Mouse (Mus musculus): Measurements from ENCODE around the gene Mob3b.
A peak's percentile ranks its signal among the peaks of the same experiment; 100 is the strongest.

Gene Mob3b

DNA sequence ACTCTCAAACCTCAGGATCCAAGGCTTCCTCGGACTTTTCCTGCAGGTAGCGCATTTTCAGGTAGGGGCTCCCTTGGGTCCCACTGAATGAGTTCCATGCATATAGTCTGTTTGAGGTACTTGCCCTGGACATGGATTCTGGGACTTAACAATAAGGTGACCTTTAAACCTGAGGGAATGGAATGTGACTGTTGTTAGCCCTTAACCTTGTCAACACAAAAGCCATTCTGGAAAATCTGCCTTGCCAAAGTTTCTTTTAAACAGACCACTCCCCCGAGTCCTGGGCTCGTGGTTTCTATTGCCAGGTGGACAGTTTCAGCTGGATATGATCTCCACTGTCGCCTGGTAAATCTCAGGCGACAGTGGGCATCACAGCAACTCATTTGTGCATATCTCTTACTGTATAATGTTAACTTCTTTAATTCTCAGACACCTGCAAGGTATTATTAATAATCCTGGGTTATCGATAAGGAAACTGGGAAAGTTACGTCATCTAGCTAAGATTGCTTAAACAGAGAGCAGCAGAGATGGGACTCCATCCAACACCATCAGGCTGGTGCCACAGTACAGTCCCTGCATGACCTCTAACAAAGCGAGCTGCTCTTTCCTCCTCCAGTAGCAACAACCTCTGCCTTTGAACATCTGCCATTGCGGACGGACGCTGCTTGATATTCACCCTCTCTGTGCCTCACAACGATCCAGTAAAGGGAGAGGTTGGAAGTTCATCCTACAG lies 43.6 kb downstream of the Mob3b start:
- no peak for DNase-seq (ENCODE audit: extremely low spot score)

DNA sequence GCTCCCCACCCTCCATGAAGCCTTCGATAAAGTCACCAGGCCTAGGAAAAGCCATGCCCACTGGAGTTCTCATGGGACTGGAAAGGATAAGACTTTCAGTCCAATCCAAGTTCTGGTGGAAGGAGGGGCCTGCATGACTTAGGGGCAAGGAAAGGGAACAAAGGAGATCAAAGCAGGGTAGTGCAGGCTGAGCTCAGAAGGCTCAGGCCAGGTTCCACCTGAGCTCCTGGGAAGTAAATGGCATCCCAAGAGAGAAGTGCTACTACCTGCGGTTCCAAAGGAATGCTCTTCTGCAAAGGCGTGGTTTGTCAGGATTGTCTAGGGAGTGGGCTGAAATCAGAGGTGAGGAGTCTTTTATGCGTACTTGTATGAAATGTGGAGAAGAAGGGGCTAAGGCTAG lies 44.8 kb downstream of the Mob3b start:
- DNase-seq (ENCODE audit: extremely low spot score) = no peak

DNA sequence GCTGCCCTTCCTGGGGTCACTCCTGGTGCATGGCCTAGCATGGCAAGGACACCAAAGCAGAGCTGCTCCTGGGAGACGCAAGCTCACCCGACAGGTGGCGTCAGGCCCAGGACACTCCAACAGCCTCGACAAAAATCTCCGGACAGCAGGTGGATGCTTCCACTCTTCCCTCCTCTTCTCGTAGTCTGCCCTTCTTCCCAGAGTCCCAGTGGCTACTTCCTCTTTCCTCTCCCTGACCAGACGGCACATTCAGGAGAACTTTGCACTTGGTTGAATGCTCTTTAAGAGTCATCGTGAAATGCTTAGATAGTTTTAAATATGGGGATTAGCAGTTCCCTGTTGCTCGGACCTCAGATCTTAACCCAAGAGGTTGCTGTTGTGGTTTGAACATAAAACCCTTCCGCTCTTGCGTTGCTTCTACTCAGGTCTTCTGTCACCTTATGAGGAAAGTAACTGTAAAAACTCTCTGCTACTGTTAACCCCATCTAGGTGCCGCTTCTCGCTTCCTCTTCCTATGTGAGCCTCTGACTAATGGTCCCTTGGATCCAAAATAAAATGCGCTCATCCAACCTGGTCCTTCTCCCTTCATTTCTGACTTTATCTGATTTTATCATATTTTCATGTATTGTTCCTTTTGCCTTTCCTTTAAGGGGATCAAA lies 52.0 kb downstream of the Mob3b start:
- no peak for DNase-seq (ENCODE audit: extremely low spot score)

DNA sequence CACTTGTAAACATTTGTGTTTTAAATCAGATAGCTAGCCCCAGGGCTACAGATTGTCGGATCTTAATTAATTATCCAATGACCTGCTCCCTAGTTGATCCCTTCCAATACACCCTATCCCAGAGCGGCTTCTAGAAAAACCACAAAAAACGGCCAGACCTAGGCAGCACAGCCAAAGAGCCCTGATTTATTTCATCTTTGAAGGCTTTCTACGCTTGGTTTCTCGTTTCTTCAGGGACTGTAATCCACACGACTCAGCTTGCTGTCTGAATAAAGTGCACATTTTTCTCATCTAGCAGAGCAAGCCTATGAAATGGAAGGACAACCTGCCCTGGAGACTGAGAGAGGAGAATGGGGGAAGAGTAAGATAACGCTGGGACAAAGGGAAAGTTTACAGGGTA lies 56.1 kb downstream of the Mob3b start:
- no peak for DNase-seq (ENCODE audit: extremely low spot score)

DNA sequence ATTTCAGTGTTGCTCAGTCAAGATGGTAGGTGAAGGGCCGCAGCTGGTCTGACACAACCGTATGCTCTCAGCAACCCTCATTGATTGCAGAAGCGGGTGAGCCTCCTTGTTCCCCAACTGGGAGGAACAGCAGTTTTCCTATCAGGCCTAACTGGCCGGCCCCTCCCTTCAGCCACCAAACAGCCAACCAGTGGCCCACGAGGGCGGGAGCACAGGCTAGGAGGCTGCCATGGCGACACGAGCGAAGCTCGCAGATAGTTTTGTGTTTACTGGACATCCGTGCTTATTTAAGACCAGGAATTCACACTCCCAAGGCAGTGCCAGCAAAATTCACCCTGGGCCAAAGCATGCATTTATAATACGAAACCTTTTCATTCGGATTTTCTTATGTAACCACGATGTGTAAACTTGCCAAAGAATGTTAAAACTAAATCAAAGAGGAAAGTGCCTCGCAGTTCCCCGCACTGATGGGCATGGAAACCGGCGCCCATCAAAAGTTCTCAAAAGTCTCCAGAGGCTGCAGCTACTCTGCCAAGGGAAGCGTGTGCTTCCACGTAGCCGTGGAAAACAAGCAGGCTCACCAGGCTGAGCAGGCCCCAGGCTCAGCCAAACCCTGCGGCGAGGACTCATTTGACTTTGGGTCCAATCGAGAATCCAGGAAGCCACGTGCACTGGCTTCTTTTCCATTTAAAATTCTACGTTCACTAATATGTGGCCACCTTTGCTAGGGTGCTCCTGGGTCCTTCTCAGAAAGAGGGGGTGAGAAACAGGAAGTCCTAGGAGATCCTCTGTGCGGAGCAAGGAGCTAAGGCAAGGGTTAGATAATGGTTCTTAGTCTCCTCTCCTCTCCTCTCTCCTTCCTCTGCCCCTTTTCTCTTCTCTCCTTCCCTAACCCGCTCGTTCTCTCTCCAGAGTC lies 57.2 kb downstream of the Mob3b start:
- DNase-seq (ENCODE audit: extremely low spot score) = peak; percentile 83

DNA sequence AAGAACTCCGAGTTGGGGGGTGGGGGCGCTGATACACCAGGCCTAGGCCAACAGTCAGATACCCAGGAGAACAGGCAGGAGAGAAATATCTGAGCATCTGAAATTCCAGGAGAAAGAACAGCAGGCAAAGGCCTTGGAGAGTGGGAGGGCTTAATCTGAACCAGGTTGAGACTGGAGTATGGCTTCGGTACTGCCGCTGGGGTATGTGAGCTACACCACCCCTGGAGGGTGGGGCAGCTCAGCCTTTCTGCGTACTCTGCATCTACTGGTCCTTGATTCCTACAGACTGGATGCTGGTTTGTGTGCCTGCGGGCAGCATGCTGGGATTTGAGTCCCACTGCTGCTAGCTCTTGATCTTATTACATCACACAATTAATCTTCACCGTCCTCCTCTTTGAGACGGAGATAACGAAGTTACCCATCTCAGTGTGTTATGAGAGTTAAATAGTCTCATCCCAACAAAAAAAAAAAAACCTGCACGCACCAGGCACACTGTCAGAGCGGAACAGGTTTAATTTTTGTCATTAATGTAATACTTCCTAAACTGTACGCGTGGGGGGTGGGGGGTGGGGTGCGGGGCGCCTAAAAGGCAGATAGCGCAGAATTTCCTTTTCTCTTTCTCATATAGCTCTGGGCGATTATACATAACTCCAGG lies 57.9 kb downstream of the Mob3b start:
- peak; percentile 36 for DNase-seq (ENCODE audit: extremely low spot score)

DNA sequence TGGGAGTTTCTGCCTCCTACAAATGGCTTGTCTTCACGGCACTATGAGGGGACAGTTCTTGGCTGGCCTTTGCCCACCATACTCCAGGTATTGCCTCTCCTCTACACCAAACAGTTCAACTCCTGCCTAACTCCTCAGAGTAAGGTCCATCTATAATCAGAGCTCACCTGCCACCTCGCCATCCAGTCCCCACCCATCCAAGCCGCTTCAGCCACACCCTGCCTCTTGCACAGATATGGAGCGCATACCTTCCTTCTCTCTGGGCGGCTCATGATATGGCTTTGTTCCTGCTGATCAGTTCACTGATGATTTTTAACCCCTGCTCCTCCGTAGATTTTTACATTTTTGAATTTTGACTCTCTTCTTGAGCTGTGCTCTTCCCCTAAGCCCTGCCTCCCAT lies 58.7 kb downstream of the Mob3b start:
- DNase-seq (ENCODE audit: extremely low spot score) = no peak

DNA sequence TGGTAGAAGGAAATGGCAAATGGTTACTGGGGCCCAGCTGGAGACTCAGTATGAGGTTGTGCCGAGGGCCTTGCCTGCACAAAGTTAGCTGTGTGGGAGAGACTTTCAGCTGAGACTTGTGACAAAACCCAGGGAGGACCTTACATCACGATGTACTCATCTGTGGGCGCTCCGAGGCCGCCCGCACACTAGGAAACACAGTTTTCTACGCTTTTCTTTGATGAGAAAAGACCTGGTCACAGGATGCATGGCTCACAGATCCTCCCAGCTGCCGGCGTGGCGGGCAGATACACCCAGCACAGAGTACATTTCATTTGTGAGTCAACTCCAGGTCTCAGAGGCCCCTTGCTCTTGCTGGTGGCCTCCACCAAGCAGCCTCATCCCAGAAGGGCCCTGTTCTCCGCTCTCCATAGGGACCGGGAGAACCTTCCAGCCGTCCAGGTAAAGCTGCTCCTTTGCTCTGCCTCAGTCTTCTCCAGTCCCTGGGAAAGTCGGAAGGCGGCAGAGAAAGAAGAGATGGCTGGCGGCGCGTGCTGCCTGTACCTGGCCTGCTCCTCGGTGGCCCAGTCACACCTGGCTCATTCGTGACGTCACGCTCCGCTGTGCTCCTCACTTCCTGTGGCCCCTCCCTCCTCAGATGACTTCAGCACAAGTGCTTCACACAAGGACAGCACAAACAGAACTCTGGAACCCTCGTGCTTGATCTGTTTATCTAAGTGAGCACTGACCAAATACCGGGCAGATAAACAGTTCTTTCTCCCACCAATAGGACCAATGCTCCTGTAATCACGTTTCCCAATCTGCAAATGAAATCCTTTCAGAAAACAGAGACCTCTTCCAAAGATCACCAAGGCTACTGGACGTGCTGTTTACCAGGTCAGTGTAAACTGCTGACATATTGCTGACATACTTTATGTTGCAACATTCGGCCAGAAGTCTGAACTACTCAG lies 60.8 kb downstream of the Mob3b start:
- no peak for DNase-seq (ENCODE audit: extremely low spot score)

DNA sequence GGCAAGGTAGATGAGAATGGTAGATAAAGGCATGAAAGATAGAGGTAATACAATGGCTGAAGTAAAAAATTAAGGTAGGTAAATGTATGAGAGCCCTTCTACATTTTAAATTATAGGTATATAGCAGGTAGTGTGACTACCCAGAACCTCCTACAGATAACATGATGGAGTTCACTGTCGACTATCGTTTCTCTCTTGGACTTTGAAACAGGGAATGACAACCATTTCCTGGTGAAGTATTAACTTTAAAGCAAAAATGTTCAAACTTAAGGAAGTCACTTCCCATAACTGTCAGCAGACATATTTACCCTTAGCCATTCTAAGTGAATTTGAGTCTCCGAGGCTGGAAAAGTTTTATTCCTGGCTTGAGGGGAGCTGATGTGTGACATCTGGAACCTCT lies 64.8 kb downstream of the Mob3b start:
- no peak for DNase-seq (ENCODE audit: extremely low spot score)

DNA sequence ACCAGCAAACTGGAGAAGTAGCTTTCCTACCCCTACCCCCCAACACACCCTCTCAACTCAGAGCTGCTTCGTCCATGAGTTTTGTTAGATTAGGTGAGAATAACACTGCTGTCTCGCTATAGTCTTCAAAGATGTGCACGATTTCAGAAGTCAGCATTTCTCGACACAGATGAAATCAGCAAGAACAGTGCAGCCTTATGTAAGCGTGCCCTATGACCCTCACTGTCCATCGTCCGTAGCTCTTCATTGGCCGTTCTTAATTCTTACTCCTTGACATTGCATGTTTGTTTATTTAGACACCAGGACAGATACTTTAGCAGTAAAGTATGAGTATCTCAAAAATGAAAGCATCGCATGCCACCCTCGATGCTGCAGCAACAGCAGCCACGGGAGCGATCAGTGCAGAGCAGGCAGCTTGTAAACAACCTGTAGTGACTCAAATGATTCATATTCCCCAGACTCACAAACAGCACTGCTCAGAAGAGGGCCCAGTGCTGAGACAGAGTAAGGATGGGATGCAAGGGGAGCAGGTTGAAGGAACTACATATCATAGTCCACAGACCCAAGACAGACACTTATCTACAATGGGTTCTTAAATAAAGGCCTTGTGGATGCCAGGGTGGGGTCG lies 66.0 kb downstream of the Mob3b start:
- no peak for DNase-seq (ENCODE audit: extremely low spot score)

DNA sequence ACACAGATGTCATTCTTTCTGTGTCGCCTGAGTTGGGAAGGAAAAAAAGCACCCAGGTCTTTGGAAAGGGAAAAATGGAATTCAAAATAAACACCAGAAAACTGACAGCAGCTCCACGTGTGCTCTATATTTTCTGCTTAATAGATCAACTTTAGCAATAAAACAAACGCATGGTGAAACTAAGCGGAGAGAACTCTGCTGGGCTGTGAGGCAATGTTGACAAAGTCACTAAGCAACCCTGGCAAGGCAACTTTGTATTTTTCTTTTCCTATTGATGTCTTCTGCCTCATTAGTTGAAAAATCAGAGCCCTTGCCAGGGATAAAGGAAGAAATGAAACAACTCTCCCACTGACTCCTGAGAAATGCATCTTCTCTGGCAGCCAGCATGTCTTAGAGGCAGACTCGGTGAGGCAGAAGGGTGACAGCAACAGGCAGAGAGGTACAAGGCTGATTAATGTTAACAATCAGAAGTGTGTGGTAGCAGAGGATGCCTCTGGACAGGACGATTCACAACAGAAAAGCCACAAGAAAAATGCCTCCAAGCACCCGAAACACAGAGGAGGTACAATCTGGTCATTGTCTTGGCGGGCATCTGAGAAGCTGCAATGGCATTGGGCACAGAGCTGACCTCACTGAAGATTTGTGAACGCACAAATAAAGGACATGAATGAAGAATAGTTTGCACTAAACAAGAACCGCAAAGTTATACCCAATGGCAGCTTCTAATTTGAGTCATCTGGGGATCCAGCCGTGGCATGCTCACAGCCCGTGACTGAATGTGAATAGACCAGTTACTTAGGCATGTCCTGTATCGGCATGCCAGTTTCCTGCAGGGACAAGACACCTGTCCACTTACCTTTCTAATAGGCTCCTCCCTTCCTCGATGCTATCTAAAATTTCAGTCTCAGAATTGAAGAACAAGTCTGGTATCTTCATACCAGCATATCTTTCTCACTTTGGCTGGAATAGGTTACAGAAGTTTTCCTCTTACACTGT lies 67.7 kb downstream of the Mob3b start:
- DNase-seq (ENCODE audit: extremely low spot score) = no peak

DNA sequence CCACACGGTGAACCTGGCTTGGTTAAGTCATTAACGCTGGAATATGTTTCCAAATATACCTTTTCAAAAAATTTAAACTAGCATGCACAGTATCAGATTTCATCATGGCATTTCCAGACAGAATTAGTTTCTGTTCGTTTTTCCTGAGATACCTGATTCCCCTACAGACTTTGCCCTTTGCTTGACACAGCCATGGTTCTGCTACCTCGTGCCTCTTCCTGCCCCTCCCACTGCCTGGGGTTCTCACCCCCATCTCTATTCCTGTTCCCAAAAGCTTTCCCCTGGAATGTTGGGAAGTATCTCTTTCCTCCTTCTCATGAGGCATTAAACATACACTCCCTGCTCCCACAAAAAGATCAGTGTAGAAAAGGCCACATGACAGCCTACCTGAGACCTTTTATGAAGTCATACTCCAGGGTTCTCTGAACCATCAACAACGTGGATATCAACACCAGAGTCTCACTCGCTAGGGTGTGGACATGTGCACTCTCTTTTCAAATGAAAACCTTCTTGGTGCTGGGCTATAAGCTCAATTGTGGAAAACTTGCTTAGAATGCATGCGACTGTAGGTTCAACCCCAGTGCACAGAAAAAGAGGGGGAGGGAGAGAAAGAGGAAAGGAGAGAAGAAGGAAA lies 71.1 kb downstream of the Mob3b start:
- DNase-seq (ENCODE audit: extremely low spot score) = no peak

DNA sequence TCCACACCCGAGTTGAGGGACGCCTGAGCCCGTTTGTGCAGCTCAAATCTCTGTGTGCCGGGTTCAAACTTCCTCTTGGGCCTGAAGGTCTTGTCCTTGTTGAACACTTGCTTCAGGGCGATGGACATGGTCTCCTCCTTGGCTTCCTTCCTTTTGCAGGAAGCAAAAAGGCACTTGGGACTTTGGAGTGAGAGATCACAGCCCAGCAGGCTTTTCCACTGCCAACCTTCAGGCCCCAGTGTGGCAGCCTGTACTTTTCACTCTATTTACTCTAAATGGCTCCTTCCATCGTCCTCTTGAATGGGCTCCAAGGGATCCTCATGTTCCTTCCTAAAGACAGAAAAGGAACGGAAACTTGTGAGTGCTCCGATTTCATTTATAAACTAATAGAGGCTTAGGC lies 73.2 kb downstream of the Mob3b start:
- DNase-seq (ENCODE audit: extremely low spot score) = no peak

DNA sequence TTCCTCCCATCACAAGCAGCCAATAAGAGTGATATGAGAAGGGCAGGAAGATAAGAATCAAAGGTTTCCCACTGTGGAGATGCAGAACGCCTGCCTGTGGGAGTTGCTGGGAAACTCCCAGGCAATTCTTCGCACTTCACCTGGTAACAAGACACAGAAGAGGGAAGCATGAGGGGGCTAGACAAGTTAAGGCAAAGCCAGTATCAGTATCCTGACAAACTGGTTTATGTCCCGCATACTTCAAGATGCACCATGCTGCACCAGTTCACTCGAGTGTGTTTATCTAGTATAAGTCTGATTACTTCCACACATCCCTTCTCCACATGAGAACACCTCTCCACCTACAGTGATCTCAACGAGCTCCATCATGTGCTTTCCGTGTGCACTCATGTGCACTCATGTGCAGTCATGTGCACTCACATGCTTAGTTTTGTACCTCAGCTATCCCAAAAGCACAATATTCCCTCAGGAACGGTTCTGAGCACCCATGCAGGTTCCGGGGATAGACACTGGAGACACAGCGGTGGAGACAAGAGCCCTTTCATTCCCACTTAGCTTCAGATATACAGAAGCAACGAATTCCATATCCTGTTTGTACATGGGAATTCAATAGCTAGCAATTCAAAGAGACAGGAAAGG lies 74.7 kb downstream of the Mob3b start:
- no peak for DNase-seq (ENCODE audit: extremely low spot score)

DNA sequence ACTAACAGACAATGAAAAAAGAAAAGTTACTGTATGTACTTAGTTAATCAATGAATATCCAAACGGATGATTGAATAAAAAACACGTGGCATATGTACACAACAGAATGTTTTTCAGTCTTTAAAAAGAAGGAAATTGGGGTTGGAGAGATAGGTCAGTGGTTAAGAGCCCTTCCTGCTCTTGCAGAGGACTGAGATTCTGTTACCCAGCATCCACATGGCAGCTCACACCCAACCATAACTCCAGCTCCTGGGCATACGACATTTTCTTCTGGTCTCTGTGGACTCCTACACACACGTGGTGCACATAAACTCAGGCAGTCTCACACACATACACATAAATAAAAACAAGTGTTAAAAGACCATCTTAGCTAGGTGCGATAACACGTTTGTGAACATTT lies 77.0 kb downstream of the Mob3b start:
- no peak for DNase-seq (ENCODE audit: extremely low spot score)

DNA sequence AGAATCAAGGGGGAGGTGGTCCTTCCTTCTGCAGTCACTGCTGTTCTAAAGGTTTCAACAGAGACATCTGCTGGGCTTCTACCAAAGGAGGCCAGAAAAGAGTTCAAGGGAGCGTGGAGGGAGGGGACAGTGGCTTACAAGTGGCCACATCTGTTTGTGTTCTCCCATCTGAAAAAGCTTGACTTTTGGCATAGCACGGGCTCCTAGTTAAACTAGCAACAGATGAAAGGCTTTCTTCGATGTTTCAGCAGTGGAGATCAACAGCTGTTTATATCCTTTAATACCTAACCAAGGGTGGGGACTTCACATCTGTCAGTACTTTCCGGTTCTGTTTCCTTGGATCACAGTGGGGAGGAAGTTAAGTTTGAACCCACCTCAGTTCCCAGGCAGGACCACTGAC lies 88.5 kb downstream of the Mob3b start:
- no peak for DNase-seq (ENCODE audit: extremely low spot score)

DNA sequence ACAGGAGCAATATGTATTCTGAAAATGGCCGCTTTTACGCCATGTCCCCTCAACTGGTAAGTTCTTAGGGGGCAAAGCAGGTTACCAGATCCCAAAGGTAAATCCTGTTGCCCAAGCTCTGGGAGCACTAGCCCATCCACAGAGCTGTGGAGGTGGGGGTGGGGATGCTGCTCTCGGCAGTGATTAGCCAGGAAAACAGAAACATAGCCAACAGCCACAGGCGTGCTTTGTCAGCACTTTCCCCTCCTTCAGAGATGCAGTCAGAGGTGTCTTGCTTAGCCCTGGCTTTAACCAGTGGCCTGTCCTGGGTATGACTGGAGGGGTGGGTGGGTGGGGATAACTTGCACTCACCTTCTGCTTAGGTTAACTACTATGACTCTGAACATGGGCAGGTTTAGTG lies 91.1 kb downstream of the Mob3b start:
- no peak for DNase-seq (ENCODE audit: extremely low spot score)
